Mouse (Mus musculus) liver, postnatal 0 days (tissue): ENCODE data around the gene Slc8b1. TPM values are rescaled to one million over a fixed set of nuclear protein-coding genes. Genes with fewer than 3 reads are reported as not detected.

ENCODE experiments used
- ATAC-seq: fragments of 200-750 bp; cut with Nextera tagmentation; 2 replicates; pipeline ENCODE4 v1.8.0; 2017; ENCODE audit warnings: mild to moderate bottlenecking, moderate library complexity
- DNase-seq: peaks from one replicate; pipeline ENCODE4 v3.0.0-alpha.2; 2016
- H3K27ac ChIP-seq: fragments of 300-500 bp; sonication (generic); 2 replicates; pipeline ENCODE4 v1.5.1; 2014; ENCODE audit warnings: antibody characterized with exemption, moderate library complexity, mild to moderate bottlenecking, low read depth
- H3K27me3 ChIP-seq: fragments of 300-500 bp; sonication (generic); 2 replicates; pipeline ENCODE4 v1.6.1; 2014; ENCODE audit warnings: low read length, control low read depth, mixed read lengths; ENCODE audit not compliant: insufficient read depth
- H3K36me3 ChIP-seq: fragments of 300-500 bp; sonication (generic); replicated peaks from 2 replicates; pipeline ENCODE4 v1.6.1; 2014; ENCODE audit warnings: mild to moderate bottlenecking, control low read depth, low read length, moderate library complexity, mixed read lengths; ENCODE audit not compliant: insufficient read depth
- H3K4me1 ChIP-seq: fragments of 300-500 bp; sonication (generic); 2 replicates; pipeline ENCODE4 v1.6.1; 2014; ENCODE audit warnings: antibody characterized with exemption, mild to moderate bottlenecking, control low read depth; ENCODE audit not compliant: insufficient read depth
- H3K4me2 ChIP-seq: fragments of 300-500 bp; sonication (generic); 2 replicates; pipeline ENCODE4 v1.6.1; 2014; ENCODE audit warnings: low read depth, mild to moderate bottlenecking, low read length, moderate library complexity, mixed read lengths
- H3K4me3 ChIP-seq: fragments of 300-500 bp; sonication (generic); 2 replicates; pipeline ENCODE4 v1.5.1; 2014; ENCODE audit warnings: low read depth, low read length
- H3K9ac ChIP-seq: fragments of 300-500 bp; sonication (generic); replicated peaks from 2 replicates; pipeline ENCODE4 v1.6.1; 2014; ENCODE audit warnings: mild to moderate bottlenecking, moderate library complexity
- H3K9me3 ChIP-seq: fragments of 300-500 bp; sonication (generic); 2 replicates; pipeline ENCODE4 v1.6.1; 2016; ENCODE audit warnings: mild to moderate bottlenecking, control low read depth, low read length, mixed read lengths
- CTCF ChIP-seq: sonication (generic); IDR thresholded peaks from 2 replicates; pipeline ENCODE4 v1.5.1; 2016; ENCODE audit warnings: antibody characterized with exemption, low read depth
- EP300 ChIP-seq: IDR thresholded peaks from 2 replicates; pipeline ENCODE4 v1.6.1; 2016; ENCODE audit warnings: antibody characterized with exemption, low read depth, mild to moderate bottlenecking
- WGBS: fragments of 180-500 bp; shearing (Covaris S2); extraction: QIAGEN DNeasy Blood & Tissue Kit; methylation state at CpG from one replicate; pipeline ENCODE4 v1.1.7; 2014; ENCODE audit not compliant: insufficient replicate concordance; 5-methylcytosine and 5-hydroxymethylcytosine counted together
- polyA plus RNA-seq: library from polyadenylated mRNA; unstranded; fragments of >200 nt; fragmentation: Nextera tagmentation; extraction: Ambion mirVana; gene quantifications from 2 replicates; pipeline ENCODE4 v1.2.1, GENCODE M21; 2015

The Slc8b1 gene
- polyA plus RNA-seq, 1 experiment from 2014 or later = 15.3 TPM

DNA sequence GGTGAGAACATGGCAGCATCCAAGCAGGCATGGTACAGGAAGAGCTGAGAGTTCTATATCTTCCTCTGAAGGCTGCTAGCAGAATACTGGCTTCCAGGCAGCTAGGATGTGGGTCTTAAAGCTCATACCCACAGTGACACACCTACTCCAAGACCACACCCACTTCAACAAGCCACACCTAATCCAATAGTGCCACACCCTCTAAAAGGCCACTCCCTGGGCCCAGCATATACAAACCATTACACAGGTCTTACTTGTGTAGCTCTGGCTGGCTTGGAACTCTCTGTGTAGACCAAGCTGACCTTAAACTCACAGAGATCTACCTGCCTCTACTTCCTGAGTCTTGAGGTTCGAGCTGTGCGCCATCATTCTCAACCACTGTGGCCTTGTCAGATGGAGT, 13.8 kb downstream of the Slc8b1 start:
- WGBS = 85% methylated on average over 2 of the region's 2 CpGs
- ATAC-seq (peak; percentile 56), DNase-seq (no peak)
- Histone ChIP-seq H3K9me3 (no peaks in the 10 kb centered on the region), H3K9ac (no peak overlapping the region), H3K27ac (no peak overlapping the region), H3K27me3 (no peaks in the 10 kb centered on the region), H3K36me3 (peaks cover 70% of the 10 kb centered on the region), H3K4me2 (no peak overlapping the region), H3K4me3 (no peak overlapping the region), H3K4me1 (no peaks in the 10 kb centered on the region)
- TF ChIP-seq CTCF (no peak), EP300 (no peak)

DNA sequence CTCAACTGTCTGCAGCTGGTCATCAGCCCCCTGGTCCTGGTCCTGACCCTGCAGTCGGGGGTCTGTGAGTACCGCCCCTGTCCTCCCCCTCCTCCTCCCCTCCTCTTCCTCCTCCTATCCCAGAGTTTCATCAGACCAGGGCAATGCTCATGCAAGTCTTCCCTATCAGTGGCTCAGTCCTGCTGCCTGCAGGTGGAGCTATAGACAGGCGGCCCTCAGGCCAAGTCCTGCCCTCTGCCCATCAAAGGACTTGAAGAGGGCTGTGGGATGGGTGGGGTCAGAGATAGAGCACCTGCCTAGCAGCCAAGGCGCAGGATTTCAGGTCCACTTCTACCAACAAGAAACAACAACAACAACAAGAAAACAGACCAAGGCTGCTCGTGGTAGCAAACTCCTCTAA, 14.8 kb downstream of the Slc8b1 start:
- no peak overlapping the region for H3K4me2 ChIP-seq
- H3K9ac ChIP-seq = no peak overlapping the region
- DNase-seq (no peak), ATAC-seq (no peak)
- H3K27me3 ChIP-seq = no peaks in the 10 kb centered on the region
- TF ChIP-seq EP300 = no peak
- TF ChIP-seq CTCF = peak; percentile 73
- peaks cover 69% of the 10 kb centered on the region for H3K36me3 ChIP-seq
- WGBS = 47% methylated on average over 5 of the region's 5 CpGs
- no peaks in the 10 kb centered on the region for H3K9me3 ChIP-seq
- H3K27ac ChIP-seq = no peak overlapping the region
- H3K4me3 ChIP-seq = no peak overlapping the region
- no peaks in the 10 kb centered on the region for H3K4me1 ChIP-seq

DNA sequence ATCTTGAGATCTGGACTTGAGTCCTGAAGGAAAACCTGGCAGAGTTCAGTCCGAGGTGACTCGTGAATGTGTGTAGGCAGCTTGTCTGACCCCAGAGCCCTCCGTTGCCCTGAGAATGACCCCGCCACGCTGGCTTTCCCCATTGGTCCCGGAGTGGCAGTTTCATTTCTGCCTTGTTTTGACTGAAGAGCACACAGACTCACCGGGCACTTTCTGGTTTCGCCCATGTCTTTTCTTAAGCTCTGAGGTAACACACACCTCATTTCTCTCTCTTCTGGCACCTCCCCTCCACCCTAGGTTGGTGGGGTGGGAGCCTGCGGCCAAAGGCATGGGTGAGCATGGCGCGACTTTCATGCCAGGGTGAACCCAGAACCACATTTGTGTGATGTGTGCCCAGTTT, 15.3 kb downstream of the Slc8b1 start:
- ATAC-seq (no peak), DNase-seq (no peak)
- Histone ChIP-seq H3K4me2 (no peak overlapping the region), H3K27ac (no peak overlapping the region), H3K4me1 (no peaks in the 10 kb centered on the region), H3K36me3 (peaks cover 70% of the 10 kb centered on the region), H3K9me3 (no peaks in the 10 kb centered on the region), H3K27me3 (no peaks in the 10 kb centered on the region), H3K9ac (no peak overlapping the region), H3K4me3 (no peak overlapping the region)
- TF ChIP-seq EP300 = no peak
- WGBS = 69% methylated on average over 11 of the region's 11 CpGs

DNA sequence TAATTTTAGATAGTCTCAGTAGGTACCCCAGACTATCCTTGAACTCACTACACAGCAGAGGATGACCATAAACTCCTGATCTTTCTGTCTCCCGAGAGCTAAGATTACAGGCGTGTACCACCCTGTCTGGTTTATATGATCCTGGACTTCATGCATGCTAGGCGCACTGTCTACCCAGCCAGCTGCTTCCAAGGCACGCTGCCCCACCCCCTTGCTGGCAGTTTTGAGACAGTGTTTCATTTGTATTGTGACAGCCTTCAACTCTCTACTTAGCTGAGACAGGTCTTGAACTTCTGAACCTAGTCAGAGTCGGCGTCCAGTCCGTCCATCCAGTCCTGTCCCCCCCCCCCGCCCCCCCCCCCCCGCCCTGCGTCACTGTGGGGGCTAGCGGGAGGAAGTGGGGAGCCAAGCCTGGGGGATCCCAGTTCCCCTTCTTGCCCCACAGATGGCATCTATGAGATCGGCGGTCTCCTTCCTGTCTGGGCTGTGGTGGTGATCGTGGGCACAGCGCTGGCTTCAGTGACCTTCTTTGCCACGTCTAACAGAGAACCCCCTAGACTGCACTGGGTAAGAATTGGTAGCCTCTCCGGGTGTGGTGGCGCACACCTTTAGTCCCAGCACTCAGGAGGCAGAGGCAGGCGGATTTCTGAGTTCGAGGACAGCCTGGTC, 16.5 kb downstream of the Slc8b1 start:
- no peak overlapping the region for H3K27ac ChIP-seq
- WGBS = 47% methylated on average over 16 of the region's 20 CpGs
- no peaks in the 10 kb centered on the region for H3K4me1 ChIP-seq
- H3K4me3 ChIP-seq = no peak overlapping the region
- ATAC-seq = no peak
- no peak overlapping the region for H3K9ac ChIP-seq
- peaks cover 59% of the 10 kb centered on the region for H3K36me3 ChIP-seq
- TF ChIP-seq CTCF (no peak), EP300 (no peak)
- no peaks in the 10 kb centered on the region for H3K27me3 ChIP-seq
- no peak for DNase-seq
- H3K9me3 ChIP-seq = no peaks in the 10 kb centered on the region
- H3K4me2 ChIP-seq = no peak overlapping the region

DNA sequence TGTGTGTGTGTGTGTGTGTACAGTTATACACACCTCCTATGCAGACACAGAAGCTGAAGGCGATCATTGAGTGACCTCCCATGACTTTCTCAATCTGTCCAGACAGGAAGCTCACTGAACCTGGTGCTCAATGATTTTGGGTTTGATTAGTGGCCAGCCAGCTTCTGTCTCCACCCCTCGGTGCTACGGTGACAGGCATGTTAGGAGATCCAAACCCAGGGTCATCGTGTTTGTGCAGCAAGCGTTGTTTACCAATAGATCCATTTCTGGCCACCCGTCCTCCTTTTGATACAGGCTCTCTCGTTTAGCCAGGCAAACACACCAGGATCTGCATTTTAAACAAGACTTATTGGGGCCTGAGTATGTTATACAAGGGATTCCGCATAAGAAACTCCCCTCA, 20.7 kb downstream of the Slc8b1 start:
- WGBS = 62% methylated on average over 8 of the region's 8 CpGs
- Histone ChIP-seq H3K4me3 (no peak overlapping the region), H3K4me1 (no peaks in the 10 kb centered on the region), H3K27ac (no peak overlapping the region), H3K36me3 (peaks cover 56% of the 10 kb centered on the region), H3K9me3 (no peaks in the 10 kb centered on the region), H3K27me3 (no peaks in the 10 kb centered on the region), H3K9ac (no peak overlapping the region), H3K4me2 (no peak overlapping the region)
- no peak for TF ChIP-seq CTCF
- TF ChIP-seq EP300 = no peak
- DNase-seq = no peak
- ATAC-seq = peak; percentile 41

DNA sequence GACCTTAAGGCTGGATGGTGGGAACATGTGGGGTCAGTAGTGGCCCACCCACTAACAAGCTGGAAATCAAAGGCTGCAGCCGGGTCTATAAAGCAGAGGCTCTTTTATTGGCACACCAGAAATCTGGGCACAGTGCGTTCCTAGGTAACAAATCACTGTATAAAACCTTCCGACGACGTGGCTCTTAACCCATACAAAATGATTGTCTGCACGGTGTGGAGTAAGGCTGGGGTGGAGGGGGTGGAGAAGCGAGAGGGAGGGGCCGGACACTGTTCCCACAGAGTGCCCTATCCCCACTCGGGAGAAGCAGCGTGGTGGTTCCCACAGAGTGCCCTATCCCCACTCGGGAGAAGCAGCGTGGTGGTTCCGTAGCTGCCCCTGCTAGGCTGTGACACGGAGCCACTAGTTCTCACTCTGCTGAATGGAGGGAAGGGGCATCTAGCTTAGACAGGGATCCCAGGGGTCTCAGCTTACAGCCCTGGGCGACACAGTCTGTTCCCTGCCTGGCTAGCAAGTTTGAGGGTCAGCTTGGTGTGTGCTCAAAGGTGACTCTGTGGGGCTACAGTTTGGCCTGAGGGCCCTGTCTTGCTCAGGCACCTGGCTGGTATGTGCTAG, 23.2 kb downstream of the Slc8b1 start:
- Histone ChIP-seq H3K4me1 (no peaks in the 10 kb centered on the region), H3K4me2 (no peak overlapping the region), H3K4me3 (no peak overlapping the region), H3K36me3 (peaks cover 63% of the 10 kb centered on the region), H3K9ac (no peak overlapping the region), H3K27ac (no peak overlapping the region), H3K9me3 (no peaks in the 10 kb centered on the region), H3K27me3 (no peaks in the 10 kb centered on the region)
- DNase-seq (no peak), ATAC-seq (no peak)
- WGBS = 83% methylated on average over 15 of the region's 15 CpGs
- TF ChIP-seq EP300 = no peak

DNA sequence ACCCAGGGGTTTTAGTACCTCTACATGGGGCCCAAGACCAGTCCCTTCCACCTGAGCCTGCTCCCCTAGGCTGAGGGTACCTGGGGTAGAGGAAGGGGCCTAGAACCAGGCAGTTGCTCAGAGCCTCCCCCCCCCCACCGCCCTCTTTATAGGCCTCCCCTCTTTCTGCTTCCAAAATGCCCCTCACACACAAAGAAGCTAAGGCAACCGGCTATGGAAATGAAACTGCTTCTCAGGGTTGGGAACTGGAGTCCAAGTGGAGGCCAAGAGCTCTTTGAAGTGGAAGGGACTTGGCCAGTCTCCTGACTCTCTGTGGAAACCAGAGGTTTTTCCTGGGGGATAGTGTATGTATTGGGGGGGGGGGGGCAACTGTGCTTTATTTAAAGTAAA, 23.7 kb downstream of the Slc8b1 start:
- Histone ChIP-seq H3K4me2 (no peak overlapping the region), H3K36me3 (peaks cover 63% of the 10 kb centered on the region), H3K27me3 (no peaks in the 10 kb centered on the region), H3K9ac (no peak overlapping the region), H3K4me1 (no peaks in the 10 kb centered on the region), H3K9me3 (no peaks in the 10 kb centered on the region), H3K27ac (no peak overlapping the region), H3K4me3 (no peak overlapping the region)
- no peak for ATAC-seq
- 83% methylated on average over 2 of the region's 2 CpGs for WGBS
- no peak for DNase-seq
- TF ChIP-seq CTCF (no peak), EP300 (no peak)
